Mouse (Mus musculus) adrenal gland, postnatal 36 days (tissue): ENCODE data around the gene Ackr3. TPM values are rescaled to one million over a fixed set of nuclear protein-coding genes. Genes with fewer than 3 reads are reported as not detected.

Experiments
- DNase-seq, 2 experiments: peaks; one replicate each; pipeline ENCODE4 v3.0.0; 2021; ENCODE audit warnings: mixed read lengths in 1 of 2
- total RNA-seq, 2 experiments: library from RNA; stranded (reverse); gene quantifications; 2 replicates each; pipeline ENCODE4 v1.2.3; 2021

The Ackr3 gene
- total RNA-seq, 2 experiments from 2014 or later: 131 to 146 TPM

DNA sequence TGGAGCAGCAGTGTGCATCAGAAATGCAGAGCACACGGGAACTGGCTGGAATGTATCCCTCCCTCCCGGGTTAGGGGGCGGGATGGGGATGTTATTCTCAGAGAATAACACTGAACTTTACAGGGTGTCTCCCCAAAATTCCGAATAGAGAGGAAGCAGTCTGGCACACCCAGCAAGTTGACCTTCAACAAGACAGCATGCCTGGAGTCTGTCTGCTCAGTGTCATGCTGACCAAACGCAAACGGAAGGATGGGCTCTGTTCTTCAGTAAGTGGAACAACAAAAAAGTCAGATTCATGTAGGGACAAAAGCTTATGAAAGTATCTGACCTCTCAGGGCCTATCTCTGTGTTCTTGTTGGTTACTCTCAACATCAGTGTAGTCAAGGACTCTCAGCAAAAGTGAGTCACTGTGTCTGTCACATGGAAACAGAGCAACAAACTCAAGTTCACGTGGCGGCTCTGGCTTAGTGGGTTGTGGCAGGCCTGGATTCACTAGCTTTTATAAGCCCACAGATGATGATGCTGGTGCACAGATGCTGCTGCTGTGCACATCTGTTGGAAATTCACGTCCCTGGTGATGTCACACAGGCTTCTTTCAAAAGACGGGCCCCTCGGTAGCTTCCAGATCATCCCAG is 54.6 kb downstream of the Ackr3 start:
- peak; percentile 71 to 73 for DNase-seq

DNA sequence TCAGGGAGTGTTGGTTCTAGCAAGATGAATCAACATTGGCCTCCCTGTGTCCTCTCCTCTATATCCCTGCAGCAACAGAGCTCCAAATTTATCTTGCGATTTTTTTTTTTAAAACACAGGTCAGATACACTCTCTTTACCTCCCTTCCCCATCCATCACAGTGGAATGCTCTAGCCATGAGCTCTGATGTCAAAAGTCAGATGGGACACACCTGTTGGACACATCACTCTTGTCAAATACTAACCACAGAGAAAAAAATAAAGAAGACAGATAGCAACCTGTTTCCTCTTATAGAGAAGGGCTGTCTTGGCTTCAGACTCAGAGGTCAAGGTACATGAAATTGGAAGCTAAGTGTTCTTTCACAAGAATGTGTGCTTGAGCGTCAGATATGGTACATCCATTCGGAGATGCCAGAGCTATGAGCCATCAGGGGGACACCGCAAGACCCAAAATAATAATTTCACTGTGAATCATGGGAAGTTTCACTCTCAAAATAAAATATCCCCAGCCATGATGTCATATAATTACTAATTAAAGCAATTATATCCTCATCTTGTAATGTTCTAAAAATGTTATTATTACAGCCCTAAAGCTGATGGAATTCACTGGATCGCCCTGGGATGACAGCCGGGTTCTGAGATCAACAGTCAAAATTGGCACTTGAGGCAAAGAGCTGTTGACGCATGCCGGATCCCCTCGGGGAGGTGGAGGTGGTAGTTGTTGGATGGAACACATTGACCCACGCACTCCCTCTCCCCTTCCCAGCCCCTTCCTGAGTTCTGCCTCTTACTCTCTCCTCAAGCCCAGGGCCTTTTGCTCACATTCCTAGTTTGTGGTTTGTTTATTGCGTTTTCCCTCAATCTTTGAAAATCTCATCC is 57.2 kb downstream of the Ackr3 start:
- no peak for DNase-seq

DNA sequence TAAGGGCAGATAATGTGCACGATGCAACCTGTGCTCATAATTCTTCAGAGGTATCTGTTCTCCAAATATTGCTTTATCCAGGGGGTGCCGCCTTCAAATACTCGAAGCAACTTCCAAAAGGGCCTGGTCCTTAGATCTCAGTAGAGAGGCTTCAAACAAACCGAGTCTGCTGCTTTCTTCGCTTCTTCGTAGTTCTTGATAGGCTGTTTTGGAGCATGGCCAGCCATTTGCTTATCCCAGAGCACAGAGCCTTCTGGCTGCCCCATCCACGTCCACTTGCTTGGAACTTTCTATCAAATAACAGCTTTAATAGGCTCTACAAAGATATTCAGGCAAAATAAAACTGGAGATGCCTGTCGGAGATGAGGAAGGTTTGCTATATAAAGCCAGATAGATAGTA is 58.6 kb downstream of the Ackr3 start:
- DNase-seq: no peak

Other genes with a start within 250 kb of the Ackr3 start
- gene Asb18, start 189.3 kb upstream of the Ackr3 start, total RNA-seq: not detected
- gene Iqca, start 50.6 kb upstream of the Ackr3 start, total RNA-seq: not detected